In genomic region chr1:71688926-71689303, GRCm38 (mm10) we compare ENCODE assay signal across 28 mouse cellular contexts. TPM values are rescaled to one million over a fixed set of nuclear protein-coding genes. Genes with fewer than 3 reads are reported as not detected.
DNase-seq lines count a peak whose midpoint lies in the region; ATAC-seq lines count a peak whose summit lies in the region.
"Had no signal": no experiment of that assay in that cellular context is flagged by ENCODE, and none has a peak within 500 bp of the region (broad histone marks: within the 10 kb centered on the region; RNA-seq: fewer than 3 reads in every experiment).

No protein-coding gene starts in this region.

- H3K36me3 ChIP-seq in heart, embryonic 10.5 days, result no peaks in the 10 kb centered on the region
- no peaks in the 10 kb centered on the region for H3K36me3 ChIP-seq in forebrain, embryonic 13.5 days (ENCODE audit: poor library complexity, severe bottlenecking)
- H3K36me3 ChIP-seq: embryonic facial prominence, embryonic 12.5 days; embryonic facial prominence, embryonic 15.5 days; forebrain, embryonic 12.5 days; G1E; heart, embryonic 13.5 days; kidney, embryonic 15.5 days had no signal

- no peaks in the 10 kb centered on the region for H3K27me3 ChIP-seq in heart, embryonic 10.5 days (ENCODE audit: insufficient read depth, poor library complexity, severe bottlenecking)
- H3K27me3 ChIP-seq in forebrain, embryonic 13.5 days, result no peaks in the 10 kb centered on the region
- H3K27me3 ChIP-seq: CH12.LX; embryonic facial prominence, embryonic 12.5 days; embryonic facial prominence, embryonic 15.5 days; forebrain, embryonic 12.5 days; heart, embryonic 13.5 days; kidney, embryonic 15.5 days had no signal

- peaks cover 5% of the 10 kb centered on the region for H3K4me1 ChIP-seq in heart, embryonic 10.5 days
- H3K4me1 ChIP-seq in forebrain, embryonic 13.5 days, result no peaks in the 10 kb centered on the region
- H3K4me1 ChIP-seq: forebrain, embryonic 12.5 days had no signal

- no peak for ATAC-seq in forebrain, embryonic 13.5 days
- no peak for ATAC-seq in inflammation-experienced regulatory T-cells, adult 6 months
- ATAC-seq: forebrain, embryonic 16.5 days; hindbrain, postnatal 0 days; intestine, postnatal 0 days had no signal

- H3K4me3 ChIP-seq in heart, embryonic 10.5 days, result no peak overlapping the region
- H3K4me3 ChIP-seq in forebrain, embryonic 13.5 days, result no peak overlapping the region
- H3K4me3 ChIP-seq: embryonic facial prominence, embryonic 12.5 days; embryonic facial prominence, embryonic 15.5 days; forebrain, embryonic 12.5 days; gastrocnemius, adult 2 months; heart, embryonic 13.5 days; kidney, embryonic 15.5 days had no signal

- H3K4me2 ChIP-seq in forebrain, embryonic 13.5 days, result no peak overlapping the region
- H3K4me2 ChIP-seq: embryonic facial prominence, embryonic 12.5 days; embryonic facial prominence, embryonic 15.5 days; forebrain, embryonic 12.5 days; heart, embryonic 13.5 days; hindbrain, embryonic 14.5 days; kidney, embryonic 15.5 days had no signal

- no peak overlapping the region for H3K27ac ChIP-seq in heart, embryonic 10.5 days
- no peak overlapping the region for H3K27ac ChIP-seq in forebrain, embryonic 13.5 days
- H3K27ac ChIP-seq: embryonic facial prominence, embryonic 12.5 days; embryonic facial prominence, embryonic 15.5 days; forebrain, embryonic 12.5 days; gastrocnemius, adult 2 months; heart, embryonic 13.5 days; hindbrain, embryonic 14.5 days; hindbrain, postnatal 0 days; kidney, embryonic 15.5 days had no signal

- intact Hi-C loops in heart, postnatal 36 days (cut with DNase I), result no loop called here

- no peak overlapping the region for H3K9ac ChIP-seq in forebrain, embryonic 13.5 days
- H3K9ac ChIP-seq: embryonic facial prominence, embryonic 12.5 days; embryonic facial prominence, embryonic 15.5 days; forebrain, embryonic 12.5 days; heart, embryonic 13.5 days; hindbrain, embryonic 14.5 days; kidney, embryonic 15.5 days had no signal

- peak; percentile 91 for DNase-seq in heart, adult 11 months
- DNase-seq in heart, postnatal 36 days, result no peak
- peak; percentile 32 to 41 for DNase-seq in heart, adult 9 months (ENCODE audit: low spot score in 2 of 2)
- DNase-seq in heart, embryonic 10.5 days (ENCODE audit: low spot score), result no peak
- DNase-seq in 3T3-L1 (ENCODE audit: low read depth, low spot score), result peak; percentile 64
- DNase-seq: adrenal gland, adult 2 months; adrenal gland, postnatal 14 days; cerebellum, adult 11 months; cerebellum, adult 2 months; cerebellum, adult 9-11 months; cerebellum, postnatal 25 days; gastrocnemius, adult 2 months; gastrocnemius, postnatal 14 days; heart, postnatal 4 days; kidney, adult 8-10 months had no signal

- H3K9me3 ChIP-seq in heart, embryonic 10.5 days, result no peaks in the 10 kb centered on the region
- H3K9me3 ChIP-seq in forebrain, embryonic 13.5 days (replicated peaks), result no peaks in the 10 kb centered on the region
- H3K9me3 ChIP-seq: embryonic facial prominence, embryonic 12.5 days; embryonic facial prominence, embryonic 15.5 days; forebrain, embryonic 12.5 days; G1E; heart, embryonic 13.5 days; kidney, embryonic 15.5 days had no signal

- WGBS in heart, embryonic 10.5 days, result 87% methylated on average over 5 of the region's 5 CpGs
- WGBS in forebrain, embryonic 13.5 days, result 93% methylated on average over 5 of the region's 5 CpGs

RNA-seq across cellular contexts. Expression of gene Fn1, which starts 35.9 kb away (rescaled TPM):
- total RNA-seq in heart, postnatal 36 days (2021), result 100 to 1,000 TPM in 1 of 2 experiments, 10 to 100 TPM in 1; 86.6 to 106 TPM
- polyA plus RNA-seq in heart, embryonic 10.5 days (2016; fragmentation: Nextera tagmentation; extraction: Ambion mirVana), result 356 and 440 TPM in 2 replicates
- polyA plus RNA-seq in forebrain, embryonic 13.5 days (2015; fragmentation: Nextera tagmentation; extraction: Ambion mirVana), result 31.2 and 38.3 TPM in 2 replicates
- under 1 TPM in 2 of 3 experiments, not detected in 1; 0.40 to 0.49 TPM for polyA plus RNA-seq in inflammation-experienced regulatory T-cells, adult 6 months (2017; shearing (Covaris generic))

Comparison
In these comparisons a context has a peak if more than half of its experiments do, and no peak if none do; other contexts are left out.
1. DNase-seq: peak in heart, adult 11 months (single experiment), heart, adult 9 months (2 of 2) and 3T3-L1 (single experiment); none in heart, postnatal 36 days (0 of 2) and heart, embryonic 10.5 days (single experiment).
2. RNA of gene Fn1, which starts 35.9 kb away (polyA plus RNA-seq): 356 to 440 TPM in heart, embryonic 10.5 days and 31.2 to 38.3 TPM in forebrain, embryonic 13.5 days; 0.40 to 0.49 TPM in inflammation-experienced regulatory T-cells, adult 6 months; every median in the first group is over 10 times any median in the second.